Mouse (Mus musculus) heart, embryonic 12.5 days (tissue): ENCODE results near the gene Sox30. TPM values are rescaled to one million over a fixed set of nuclear protein-coding genes. Genes with fewer than 3 reads are reported as not detected.
"Not testable (repeated sequence)": the region's sequence is repeated elsewhere in the genome, so short reads cannot be mapped to it uniquely, and the experiment has no call there.

Experiments used
- ATAC-seq: fragments of 200-750 bp; cut with Nextera tagmentation; 2 replicates; pipeline ENCODE4 v1.8.0; 2017; ENCODE audit warnings: moderate TSS enrichment, moderate library complexity; ENCODE audit not compliant: insufficient number of reproducible peaks, low FRiP score
- H3K27ac ChIP-seq: fragments of 300-500 bp; sonication (generic); 2 replicates; pipeline ENCODE4 v1.5.1; 2016; ENCODE audit warnings: mild to moderate bottlenecking, moderate library complexity; ENCODE audit not compliant: poor library complexity, severe bottlenecking
- H3K27me3 ChIP-seq: fragments of 300-500 bp; sonication (generic); replicated peaks from 2 replicates; pipeline ENCODE4 v1.6.1; 2016; ENCODE audit warnings: mild to moderate bottlenecking, moderate library complexity
- H3K36me3 ChIP-seq: fragments of 300-500 bp; sonication (generic); 2 replicates; pipeline ENCODE4 v1.6.1; 2016; ENCODE audit warnings: mild to moderate bottlenecking, moderate library complexity
- H3K4me1 ChIP-seq: fragments of 300-500 bp; sonication (generic); replicated peaks from 2 replicates; pipeline ENCODE4 v1.6.1; 2016; ENCODE audit warnings: mild to moderate bottlenecking
- H3K4me2 ChIP-seq: fragments of 300-500 bp; sonication (generic); 2 replicates; pipeline ENCODE4 v1.6.1; 2016; ENCODE audit warnings: mild to moderate bottlenecking, moderate library complexity
- H3K4me3 ChIP-seq: fragments of 300-500 bp; sonication (generic); 2 replicates; pipeline ENCODE4 v1.5.1; 2016; ENCODE audit warnings: mild to moderate bottlenecking
- H3K9ac ChIP-seq: fragments of 300-500 bp; sonication (generic); 2 replicates; pipeline ENCODE4 v1.6.1; 2016; ENCODE audit warnings: mild to moderate bottlenecking, moderate library complexity
- H3K9me3 ChIP-seq: fragments of 300-500 bp; sonication (generic); replicated peaks from 2 replicates; pipeline ENCODE4 v1.6.1; 2016; ENCODE audit warnings: mild to moderate bottlenecking, moderate library complexity
- WGBS: fragments of 180-500 bp; shearing (Covaris S2); methylation state at CpG from one replicate; pipeline ENCODE4 v1.1.7; 2016; 5-methylcytosine and 5-hydroxymethylcytosine counted together
- polyA plus RNA-seq: library from polyadenylated mRNA; unstranded; fragments of >200 nt; fragmentation: Nextera tagmentation; extraction: Ambion mirVana; gene quantifications from 2 replicates; pipeline ENCODE4 v1.2.1, GENCODE M21; 2016

The Sox30 gene
- polyA plus RNA-seq, 1 experiment from 2014 or later, result 0.64 TPM

DNA sequence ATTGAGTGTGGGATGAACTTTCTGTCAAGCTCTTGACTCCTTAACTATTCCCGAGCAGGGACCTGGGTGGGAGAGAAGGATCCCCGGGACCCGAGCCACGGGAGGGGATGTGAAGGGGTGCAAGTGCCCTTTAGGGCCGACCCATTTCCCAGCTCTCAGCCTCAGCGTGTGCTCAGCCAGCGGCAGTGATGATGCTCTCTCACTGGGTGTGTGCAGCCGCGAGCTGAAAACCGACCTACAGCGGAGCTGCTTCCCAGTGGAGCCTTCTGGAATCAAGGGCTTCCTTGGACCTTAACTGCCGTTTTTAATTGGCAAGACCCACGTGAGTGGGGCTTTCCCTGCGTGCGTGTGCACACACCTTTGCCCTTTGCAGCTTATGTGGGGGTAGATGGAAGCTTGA lies 58.8 kb downstream of the Sox30 start:
- Histone ChIP-seq H3K4me3 (no peak overlapping the region), H3K27ac (no peak overlapping the region), H3K9me3 (0 out of 2 replicates have a peak, but pooled peaks cover 6% of the 10 kb centered on the region), H3K27me3 (no peaks in the 10 kb centered on the region), H3K4me1 (peaks cover 7% of the 10 kb centered on the region; the same call in 1 of the 2 replicates), H3K4me2 (no peak overlapping the region), H3K9ac (no peak overlapping the region), H3K36me3 (no peaks in the 10 kb centered on the region)
- 74% methylated on average over 15 of the region's 15 CpGs for WGBS
- no peak for ATAC-seq

DNA sequence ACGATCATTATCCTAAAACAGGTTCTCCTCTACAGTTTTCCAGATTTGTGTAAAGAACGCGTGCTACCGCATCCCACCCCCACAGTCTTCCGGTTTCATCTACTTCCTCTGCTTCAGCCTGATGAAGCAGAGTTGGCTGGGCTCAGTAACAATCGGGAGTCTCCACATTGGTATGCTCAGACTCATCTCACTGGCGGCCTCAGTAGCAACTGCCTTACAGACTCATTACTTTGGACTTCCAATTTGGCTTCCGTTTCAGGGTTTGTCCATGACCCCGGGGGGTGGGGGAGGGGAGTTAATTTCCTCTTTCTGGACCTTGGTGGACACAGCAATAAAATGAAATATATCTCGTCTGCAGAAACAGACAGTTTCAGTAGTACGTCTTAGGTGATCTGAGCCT lies 59.2 kb downstream of the Sox30 start:
- H3K9me3 ChIP-seq, result 0 out of 2 replicates have a peak, but pooled peaks cover 6% of the 10 kb centered on the region
- no peak for ATAC-seq
- no peaks in the 10 kb centered on the region for H3K36me3 ChIP-seq
- no peak overlapping the region for H3K4me2 ChIP-seq
- H3K9ac ChIP-seq, result no peak overlapping the region
- peaks cover 7% of the 10 kb centered on the region; the same call in 1 of the 2 replicates for H3K4me1 ChIP-seq
- 56% methylated on average over 11 of the region's 11 CpGs for WGBS
- no peak overlapping the region for H3K4me3 ChIP-seq
- no peak overlapping the region for H3K27ac ChIP-seq
- no peaks in the 10 kb centered on the region for H3K27me3 ChIP-seq

DNA sequence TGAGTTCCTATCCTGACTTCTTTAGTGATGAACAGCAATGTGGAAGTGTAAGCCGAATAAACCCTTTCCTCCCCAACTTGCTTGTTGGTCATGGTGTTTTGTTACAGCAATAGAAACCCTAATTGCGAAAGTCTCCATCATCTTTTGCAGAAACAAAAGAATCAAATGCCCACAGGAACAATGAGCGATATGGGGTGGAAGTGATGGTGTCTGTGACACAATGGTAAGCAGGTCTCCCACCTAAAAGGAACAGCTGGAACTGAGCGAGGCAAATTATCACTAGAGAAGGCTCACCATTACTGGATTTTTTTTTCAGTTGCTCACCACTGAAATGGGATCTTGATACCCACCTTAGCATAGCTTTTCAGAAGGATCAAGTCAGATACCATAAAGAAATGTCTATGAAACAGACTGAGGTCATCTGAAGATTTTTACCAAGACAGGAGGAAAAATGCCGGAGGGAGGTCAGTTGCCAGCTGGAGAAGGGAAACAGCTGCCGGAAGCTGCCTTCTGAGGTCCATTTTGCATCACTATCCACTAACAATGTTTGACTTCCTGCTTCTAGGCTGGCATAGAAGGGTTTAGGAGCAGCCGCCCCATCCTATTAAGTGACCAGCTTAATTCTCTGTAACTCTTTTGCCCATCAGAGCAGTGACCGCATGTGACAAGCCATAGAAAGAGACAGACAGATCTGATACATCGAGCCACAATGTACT lies 60.9 kb downstream of the Sox30 start:
- Histone ChIP-seq H3K36me3 (no peaks in the 10 kb centered on the region), H3K27ac (no peak overlapping the region), H3K9me3 (0 out of 2 replicates have a peak, but pooled peaks cover 6% of the 10 kb centered on the region), H3K4me3 (no peak overlapping the region), H3K27me3 (no peaks in the 10 kb centered on the region), H3K9ac (no peak overlapping the region), H3K4me2 (no peak overlapping the region), H3K4me1 (peaks cover 7% of the 10 kb centered on the region; the same call in 1 of the 2 replicates)
- no peak for ATAC-seq
- 72% methylated on average over 9 of the region's 9 CpGs for WGBS

DNA sequence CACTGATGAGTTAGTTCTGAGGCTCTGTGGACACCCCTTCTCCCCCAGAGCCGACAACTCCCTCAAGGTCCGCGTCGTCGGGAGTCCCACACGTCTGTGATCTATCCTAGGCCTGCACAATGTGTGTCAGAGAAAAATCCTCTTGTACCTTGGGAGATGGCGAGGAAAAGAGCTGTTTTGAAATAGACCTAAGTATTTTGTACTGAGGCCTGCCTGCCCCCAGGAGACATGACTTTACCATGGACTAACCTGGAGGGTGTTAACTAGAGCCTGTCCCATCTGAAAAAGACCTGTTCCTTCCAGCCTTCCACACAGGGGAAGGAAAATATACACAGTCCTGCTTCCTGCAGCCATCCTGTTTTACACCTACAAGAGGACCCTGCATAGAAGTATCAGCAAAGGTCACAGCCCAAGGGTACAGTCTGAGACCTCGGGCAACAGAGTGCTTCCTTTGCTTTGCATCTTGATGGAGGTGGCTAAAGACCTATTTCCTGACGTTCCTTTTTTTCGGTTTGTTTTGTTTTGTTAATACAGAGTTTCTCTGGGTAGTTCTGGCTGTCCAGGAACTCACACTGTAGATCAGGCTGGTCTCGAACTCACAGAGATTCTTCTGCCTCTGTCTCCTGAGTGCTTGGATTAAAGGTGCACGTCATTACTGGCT lies 61.6 kb downstream of the Sox30 start:
- 0 out of 2 replicates have a peak, but pooled peaks cover 6% of the 10 kb centered on the region for H3K9me3 ChIP-seq
- WGBS, result 61% methylated on average over 12 of the region's 12 CpGs
- H3K9ac ChIP-seq, result no peak overlapping the region
- H3K4me3 ChIP-seq, result no peak overlapping the region
- H3K36me3 ChIP-seq, result no peaks in the 10 kb centered on the region
- H3K27ac ChIP-seq, result no peak overlapping the region
- no peak overlapping the region for H3K4me2 ChIP-seq
- no peaks in the 10 kb centered on the region for H3K27me3 ChIP-seq
- H3K4me1 ChIP-seq, result peaks cover 7% of the 10 kb centered on the region; the same call in 1 of the 2 replicates
- no peak for ATAC-seq

DNA sequence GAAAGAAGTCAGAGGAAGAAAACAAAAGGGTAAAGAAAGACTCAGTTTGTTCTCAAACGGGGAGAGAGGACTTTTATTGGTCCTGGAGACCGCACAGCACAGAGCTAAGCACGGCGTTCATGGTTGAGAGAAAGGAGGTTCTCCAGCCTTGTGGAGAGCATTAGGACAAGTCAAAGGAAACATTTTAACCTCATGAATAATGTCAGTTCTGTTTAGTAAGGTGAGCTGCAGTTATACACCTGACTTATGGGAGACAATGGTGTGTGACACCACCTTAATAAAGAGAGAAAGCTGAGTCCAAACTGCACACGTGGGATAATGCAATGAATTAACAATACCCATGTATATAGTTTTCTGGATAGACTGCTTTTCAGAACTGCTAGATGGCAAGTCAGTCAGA lies 64.7 kb downstream of the Sox30 start:
- no peak for ATAC-seq
- no peak overlapping the region for H3K4me3 ChIP-seq
- 87% methylated on average over 5 of the region's 5 CpGs for WGBS
- H3K4me2 ChIP-seq, result no peak overlapping the region
- H3K27ac ChIP-seq, result no peak overlapping the region
- no peaks in the 10 kb centered on the region for H3K36me3 ChIP-seq
- no peak overlapping the region for H3K9ac ChIP-seq
- H3K27me3 ChIP-seq, result no peaks in the 10 kb centered on the region
- H3K9me3 ChIP-seq, result no peaks in the 10 kb centered on the region
- peaks cover 7% of the 10 kb centered on the region; the same call in 1 of the 2 replicates for H3K4me1 ChIP-seq

DNA sequence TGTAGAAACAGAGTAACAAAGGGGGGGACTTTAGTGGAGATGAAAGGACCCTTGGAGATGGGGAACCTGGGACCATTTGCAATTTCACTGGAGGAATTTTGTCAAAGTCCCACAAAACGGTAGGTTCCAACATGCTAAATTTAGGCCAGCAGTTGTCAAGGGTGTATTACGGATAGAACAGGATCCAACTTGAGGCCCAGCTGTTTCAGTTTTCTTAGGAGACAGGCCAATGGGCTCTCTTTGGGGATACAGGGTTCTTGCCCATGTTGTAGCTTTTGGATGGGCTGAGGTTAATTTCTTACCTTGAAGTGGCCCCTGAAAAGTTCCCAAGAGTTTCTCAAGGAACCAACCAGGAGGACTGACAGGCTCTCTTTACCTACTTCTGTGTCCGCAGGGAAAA lies 67.2 kb downstream of the Sox30 start:
- 80% methylated on average over 3 of the region's 3 CpGs for WGBS
- Histone ChIP-seq H3K9ac (no peak overlapping the region), H3K27ac (no peak overlapping the region), H3K4me3 (no peak overlapping the region), H3K4me2 (no peak overlapping the region), H3K9me3 (no peaks in the 10 kb centered on the region), H3K36me3 (no peaks in the 10 kb centered on the region), H3K4me1 (no peaks in the 10 kb centered on the region), H3K27me3 (no peaks in the 10 kb centered on the region)
- ATAC-seq, result no peak

DNA sequence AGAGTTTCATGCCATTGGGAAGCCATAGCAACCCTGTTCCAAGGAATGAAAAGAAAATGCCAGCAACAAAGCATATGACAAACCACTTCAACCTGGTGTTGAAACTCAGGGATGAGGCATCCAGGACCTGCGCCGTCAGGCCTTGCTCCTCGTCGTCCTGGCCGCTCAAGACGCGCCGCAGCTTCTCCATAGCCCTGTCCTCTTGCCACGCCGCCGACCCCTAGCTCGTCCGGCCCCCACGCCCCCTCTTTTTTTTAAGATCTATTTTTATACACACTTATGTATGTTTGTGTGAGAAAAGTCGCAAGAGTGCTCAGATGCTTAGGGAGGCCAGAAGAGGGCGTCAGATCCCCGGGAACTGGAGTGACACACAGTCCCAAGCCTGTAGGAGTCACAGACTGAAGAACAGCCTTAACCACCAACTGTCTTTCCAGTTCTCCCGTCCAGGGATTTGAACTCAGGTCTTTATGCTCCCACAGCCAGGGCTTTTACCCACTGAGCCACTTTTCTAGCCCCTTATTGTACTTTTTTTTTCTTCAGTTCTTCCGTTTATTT lies 72.1 kb downstream of the Sox30 start, which contains the start of gene Gm12166:
Gm12166 (minus strand) TSS at position 217 of the 555 bp plus-strand sequence.
- H3K4me3 ChIP-seq, result peak within 1 kb of the TSS; percentile 34; the same call in 1 of the 2 replicates

DNA sequence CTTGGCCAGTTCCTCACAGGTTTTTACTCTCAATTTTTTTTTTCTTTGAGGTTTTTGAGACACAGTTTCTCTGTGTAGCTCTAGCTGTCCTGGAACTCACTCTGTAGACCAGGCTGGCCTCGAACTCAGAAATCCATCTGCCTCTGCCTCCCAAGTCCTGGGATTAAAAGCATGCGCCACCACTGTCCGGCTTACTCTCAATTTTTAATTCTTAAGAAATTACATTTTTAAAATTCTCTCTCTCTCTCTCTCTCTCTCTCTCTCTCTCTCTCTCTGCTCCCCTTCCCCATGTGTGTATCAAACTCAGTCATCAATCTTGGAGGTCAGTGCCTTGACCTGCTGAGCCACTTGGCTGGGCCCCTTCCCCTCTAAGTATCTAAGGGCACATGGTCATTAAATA lies 73.3 kb downstream of the Sox30 start:
- 95% methylated on average over 3 of the region's 3 CpGs for WGBS

More for the DNA sequence above, 72.1 kb downstream of the Sox30 start, which contains the start of gene Gm12166:
- Histone ChIP-seq H3K4me1 (peaks cover 19% of the 10 kb centered on the region), H3K4me2 (peak within 1 kb of the TSS; percentile 60)
- not testable (repeated sequence) for H3K9ac ChIP-seq, H3K27ac ChIP-seq, H3K36me3 ChIP-seq, ATAC-seq, H3K27me3 ChIP-seq, H3K9me3 ChIP-seq
- 33% methylated on average over 19 of the region's 19 CpGs for WGBS

DNA sequence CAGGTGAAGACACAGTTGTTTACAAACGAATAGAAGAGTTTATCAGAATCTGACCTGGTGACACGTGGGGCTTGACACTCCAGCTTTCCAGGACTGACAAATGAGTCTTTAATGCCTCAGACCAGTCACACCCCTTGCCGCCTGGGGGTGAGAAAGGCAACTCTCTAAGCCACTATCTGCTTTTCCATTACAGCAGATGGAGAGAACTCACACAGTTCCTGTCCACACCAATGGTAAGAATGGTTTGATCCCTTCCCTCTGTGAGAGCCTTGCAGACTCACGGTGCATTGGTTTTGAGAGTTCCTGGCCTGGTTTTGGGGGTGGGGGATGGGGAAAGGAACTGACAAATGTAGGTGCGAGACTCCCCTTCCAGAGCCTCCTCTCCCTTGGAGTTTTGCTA lies 74.2 kb downstream of the Sox30 start:
- Histone ChIP-seq H3K27ac (no peak overlapping the region), H3K9ac (no peak overlapping the region)
- WGBS, result 27% methylated on average over 5 of the region's 5 CpGs

More for the DNA sequence above, 73.3 kb downstream of the Sox30 start:
- not testable (repeated sequence) for H3K4me3 ChIP-seq, H3K27ac ChIP-seq, ATAC-seq, H3K9ac ChIP-seq, H3K9me3 ChIP-seq, H3K27me3 ChIP-seq, H3K4me2 ChIP-seq, H3K36me3 ChIP-seq
- peaks cover 23% of the 10 kb centered on the region for H3K4me1 ChIP-seq

DNA sequence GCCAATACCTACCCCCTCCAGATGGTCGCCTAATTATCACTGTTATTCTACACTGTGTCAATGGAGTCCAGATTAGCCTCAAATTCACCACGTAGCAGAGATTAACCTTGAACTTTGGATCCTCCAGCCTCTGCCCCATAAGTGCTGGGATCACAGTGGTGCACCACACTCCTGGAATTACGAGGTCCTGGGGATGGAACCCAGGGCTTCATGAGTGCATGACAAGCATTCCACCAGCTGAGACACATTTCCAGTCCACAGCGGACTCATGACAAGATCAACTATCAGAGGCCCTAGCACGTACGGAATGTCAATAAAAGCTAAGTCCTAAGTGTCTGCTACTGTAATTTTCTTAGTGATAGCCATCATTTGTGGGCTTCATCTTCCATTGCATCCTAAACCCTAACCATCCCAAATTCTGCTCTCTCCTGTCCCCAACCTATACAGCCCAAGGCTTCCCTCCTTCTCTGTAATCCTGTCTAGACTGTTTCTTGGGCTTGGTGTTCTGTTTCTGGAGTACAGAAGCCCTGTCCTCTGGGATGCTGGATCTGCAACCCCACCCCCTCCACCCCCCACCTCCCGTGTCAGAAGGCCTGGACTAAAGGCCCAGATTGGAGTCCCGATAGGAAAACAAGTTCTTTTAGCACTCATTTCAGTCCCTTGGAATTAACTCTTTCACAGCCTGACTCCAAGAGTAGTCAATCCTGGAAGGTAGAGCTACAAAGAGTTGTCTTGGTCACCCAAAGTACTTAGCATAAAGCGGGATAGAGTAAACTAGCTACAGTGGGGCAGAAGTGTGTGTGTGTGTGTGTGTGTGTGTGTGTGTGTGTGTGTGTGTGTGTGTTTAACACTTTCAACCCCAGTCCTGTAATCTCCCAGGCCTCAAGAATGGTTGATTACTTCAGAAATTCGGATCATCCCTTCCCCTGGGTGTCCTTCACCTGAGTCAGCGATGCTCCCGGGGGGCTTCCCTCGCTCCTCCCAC lies 75.1 kb downstream of the Sox30 start:
- Histone ChIP-seq H3K36me3 (no peaks in the 10 kb centered on the region), H3K9me3 (no peaks in the 10 kb centered on the region), H3K27ac (peak overlapping the region; percentile 95), H3K9ac (peak overlapping the region; percentile 92), H3K4me1 (peaks cover 28% of the 10 kb centered on the region), H3K4me2 (peak overlapping the region; percentile 75), H3K4me3 (peak overlapping the region; percentile 68), H3K27me3 (no peaks in the 10 kb centered on the region)
- ATAC-seq, result peak; percentile 29; the same call in 1 of the 2 replicates
- 16% methylated on average over 13 of the region's 13 CpGs for WGBS

More for the DNA sequence above, 74.2 kb downstream of the Sox30 start:
- H3K36me3 ChIP-seq, result no peaks in the 10 kb centered on the region
- ATAC-seq, result peak; percentile 12; the same call in 1 of the 2 replicates
- no peaks in the 10 kb centered on the region for H3K9me3 ChIP-seq
- peaks cover 23% of the 10 kb centered on the region for H3K4me1 ChIP-seq
- H3K4me2 ChIP-seq, result no peak overlapping the region
- H3K27me3 ChIP-seq, result no peaks in the 10 kb centered on the region
- H3K4me3 ChIP-seq, result no peak overlapping the region
